Mouse (Mus musculus) kidney, adult 8-10 months (tissue): ENCODE measurements around the gene Hibadh.

ENCODE experiments used
- DNase-seq, 2 experiments: peaks; one replicate each; pipeline ENCODE4 v3.0.0; 2022

Hibadh gene

DNA sequence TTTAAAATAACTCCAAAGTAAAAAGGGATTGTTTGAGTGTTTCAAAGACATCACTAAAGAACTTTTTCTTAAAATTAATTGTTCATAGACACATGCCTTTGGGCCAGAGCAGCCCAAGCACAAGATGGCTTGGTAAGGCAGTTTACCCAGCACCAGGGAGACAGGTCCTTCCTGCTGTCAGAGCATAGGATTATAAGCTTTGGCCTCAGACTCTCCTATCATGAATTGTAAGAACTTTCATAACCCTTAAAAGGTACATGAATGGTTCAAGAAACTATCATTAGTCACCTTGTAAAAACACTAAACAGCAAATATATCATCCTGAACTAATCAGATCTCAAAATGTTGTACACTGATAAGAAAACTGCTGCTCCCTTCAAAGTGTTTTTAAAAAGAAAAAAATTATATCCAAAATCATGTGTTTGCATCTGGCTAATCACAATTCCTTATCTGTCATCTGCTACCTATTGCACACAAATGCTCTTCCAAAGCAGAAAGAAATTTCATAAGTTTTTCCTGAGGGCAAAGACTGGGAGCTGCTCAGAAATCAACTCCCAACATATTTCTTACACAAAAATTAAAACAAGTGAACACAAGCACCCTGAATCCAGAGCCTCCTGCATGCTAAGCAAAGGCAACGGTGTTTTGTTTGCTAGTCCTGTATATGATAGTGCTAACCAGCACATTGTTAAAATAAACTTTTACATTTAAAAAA lies 1.6 kb downstream of the Hibadh start:
- no peak for DNase-seq

DNA sequence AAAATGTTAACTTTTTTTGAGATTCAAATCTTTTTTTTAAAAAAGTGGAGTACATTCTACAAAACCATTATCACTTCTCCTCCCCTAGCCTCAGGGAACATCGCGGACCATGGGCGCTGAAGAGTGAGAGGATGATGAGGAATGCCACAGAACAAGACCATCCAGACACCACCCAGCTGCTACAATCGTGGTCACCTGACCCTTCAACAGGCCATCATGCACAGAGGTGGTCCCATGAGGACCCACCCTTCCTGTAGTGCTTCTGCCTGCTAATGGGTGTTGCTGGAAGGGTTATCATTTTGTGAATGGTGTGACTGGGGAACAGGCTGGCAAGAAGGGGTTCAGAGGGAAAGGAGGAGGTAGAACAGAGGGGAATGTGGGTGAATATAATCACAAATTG lies 2.9 kb downstream of the Hibadh start:
- DNase-seq = no peak

DNA sequence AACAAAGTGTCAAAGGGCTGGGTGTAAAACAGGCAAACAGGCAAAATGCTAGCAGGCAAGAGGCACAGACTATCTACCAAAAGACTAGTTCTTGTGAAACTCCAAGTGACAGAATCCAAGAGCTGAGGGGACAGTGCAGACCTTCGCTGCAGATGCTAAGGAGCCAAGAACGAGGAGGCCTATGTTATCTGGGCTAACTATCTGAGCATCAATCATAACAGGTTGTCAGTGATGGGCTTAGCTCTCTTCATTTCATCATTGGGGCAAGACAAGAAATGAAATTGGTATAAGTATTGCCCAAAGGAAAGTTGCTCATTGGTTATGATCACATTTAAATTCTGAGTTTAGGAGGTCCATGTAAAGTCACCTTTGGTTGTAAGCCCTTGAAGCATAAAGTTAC lies 4.8 kb downstream of the Hibadh start:
- no peak for DNase-seq

DNA sequence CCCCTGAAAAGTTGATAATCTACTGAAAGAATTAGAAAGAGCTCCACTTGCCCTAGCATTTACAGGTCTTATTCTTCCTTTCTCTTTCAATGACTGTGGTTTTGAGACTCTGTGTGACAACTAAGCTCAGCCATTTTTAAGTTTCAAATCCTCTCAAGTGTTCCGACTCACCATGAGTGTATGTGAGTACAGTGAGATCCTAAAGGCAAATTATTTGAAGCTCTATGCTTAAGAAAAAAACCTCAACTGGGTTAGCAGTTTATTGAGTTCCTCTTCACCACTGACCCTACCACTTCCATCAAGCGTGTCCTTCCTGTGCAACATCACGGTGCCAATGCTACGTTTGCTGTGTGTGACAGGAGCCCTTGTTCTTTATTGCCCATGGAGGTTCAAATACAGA lies 9.6 kb downstream of the Hibadh start:
- no peak for DNase-seq

DNA sequence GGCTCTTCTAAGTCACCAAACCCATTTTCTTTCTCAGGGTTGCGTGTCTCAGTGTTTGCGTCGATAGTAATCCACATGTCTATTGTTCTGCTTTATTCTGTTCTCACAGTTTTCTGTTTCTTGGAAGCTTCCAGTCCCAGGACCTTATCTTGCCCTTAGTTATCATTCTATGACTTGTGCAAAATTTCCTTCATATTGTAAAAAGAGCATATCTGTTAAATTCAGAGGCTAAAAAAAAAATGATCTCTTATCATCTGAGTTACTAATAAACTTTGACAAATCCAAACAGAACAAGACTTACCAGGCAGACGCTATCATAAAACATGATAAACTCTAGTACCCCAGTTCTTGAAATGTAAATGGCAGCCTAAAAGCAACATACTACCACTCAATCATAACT lies 11.0 kb downstream of the Hibadh start:
- no peak for DNase-seq

DNA sequence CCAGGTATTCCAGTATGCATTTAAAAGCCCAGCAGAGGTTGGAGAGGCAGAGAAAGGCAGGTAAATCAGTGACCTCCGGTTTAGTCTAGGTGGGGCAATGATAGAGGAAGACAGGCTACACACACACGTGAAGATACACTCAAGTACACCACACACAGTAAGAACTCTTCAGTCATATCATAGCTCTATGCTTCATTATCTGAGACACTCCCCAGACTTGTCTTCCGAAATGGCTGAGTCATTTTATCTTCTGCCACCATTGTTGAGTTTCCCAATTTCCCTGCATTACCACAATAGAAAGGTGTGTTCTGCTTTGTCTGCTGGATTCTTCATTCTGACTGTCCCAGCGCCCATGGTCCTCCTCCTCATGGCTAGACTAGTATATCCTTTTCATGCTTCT lies 13.5 kb downstream of the Hibadh start:
- DNase-seq = no peak

DNA sequence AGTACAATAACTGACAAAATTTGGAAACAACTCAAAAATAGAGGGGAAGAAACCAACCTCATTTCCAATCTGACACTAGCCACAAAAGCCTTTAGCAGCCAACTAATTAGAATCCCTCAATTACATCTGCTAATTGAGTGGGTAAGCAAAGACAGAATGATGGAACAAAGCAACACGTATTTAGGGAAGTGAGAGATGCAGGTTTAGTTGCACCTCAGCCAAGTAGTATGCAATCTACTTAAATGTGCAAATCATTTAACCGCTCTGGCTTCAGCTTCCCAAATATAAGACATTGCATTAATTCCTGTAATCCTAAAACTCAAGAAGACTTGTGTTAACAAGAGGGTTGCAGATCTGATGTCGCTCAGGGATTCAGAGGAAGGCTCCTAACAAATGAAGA lies 16.4 kb downstream of the Hibadh start:
- DNase-seq = no peak

DNA sequence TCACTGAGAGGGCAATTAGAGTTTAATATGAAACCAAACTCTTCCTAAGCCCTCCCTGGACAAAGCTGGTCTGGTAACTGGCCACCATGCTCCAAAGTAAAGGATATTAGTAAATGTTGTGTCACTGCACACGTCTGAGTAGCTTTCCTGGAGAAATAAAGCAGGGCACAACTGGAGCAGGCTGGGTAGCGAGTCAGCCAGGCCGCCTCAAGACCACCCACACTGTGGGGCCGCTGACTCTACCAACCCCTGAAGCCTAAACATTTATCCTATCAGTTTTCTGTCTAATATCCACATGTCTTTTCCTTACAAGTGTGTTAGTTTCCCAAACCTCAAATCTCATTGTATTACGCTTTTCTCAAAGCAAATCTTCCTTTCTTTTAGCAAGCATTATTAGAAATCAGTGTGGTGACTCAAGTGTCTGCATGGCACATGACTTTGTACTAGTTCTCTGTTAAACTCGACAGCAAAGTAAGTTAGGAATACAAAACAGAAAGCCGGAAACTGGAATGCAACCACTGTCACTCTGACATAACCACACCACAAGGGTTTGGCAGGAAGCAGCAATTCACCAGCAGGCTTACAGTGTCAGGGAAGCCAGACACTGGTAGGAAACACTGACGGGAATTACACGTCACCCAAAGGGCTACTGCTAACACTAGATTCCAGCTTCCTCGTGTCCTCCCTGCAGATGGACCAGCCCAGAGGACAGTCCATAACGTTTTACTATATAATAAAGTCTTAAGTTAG lies 18.3 kb downstream of the Hibadh start:
- peak in 1 of 2 experiments; percentile 16 for DNase-seq

DNA sequence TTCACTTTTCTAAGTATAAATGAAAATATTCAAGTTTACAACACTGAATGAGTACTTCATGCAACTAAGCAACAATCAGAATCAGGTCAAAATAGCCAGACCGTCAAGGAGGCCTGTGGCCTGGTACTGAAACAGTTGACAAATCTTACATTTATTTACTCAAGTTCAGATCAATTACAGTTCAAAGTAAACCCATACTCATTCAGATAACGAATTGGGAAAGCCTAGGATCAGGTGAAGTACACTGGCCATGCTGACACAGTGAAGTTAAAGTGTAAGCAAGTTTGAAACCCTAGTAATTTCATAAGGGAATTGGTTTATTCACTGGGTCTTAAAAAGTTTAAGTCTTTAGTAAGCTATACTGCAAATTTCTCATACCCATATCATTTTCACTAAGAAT lies 20.1 kb downstream of the Hibadh start:
- no peak for DNase-seq

DNA sequence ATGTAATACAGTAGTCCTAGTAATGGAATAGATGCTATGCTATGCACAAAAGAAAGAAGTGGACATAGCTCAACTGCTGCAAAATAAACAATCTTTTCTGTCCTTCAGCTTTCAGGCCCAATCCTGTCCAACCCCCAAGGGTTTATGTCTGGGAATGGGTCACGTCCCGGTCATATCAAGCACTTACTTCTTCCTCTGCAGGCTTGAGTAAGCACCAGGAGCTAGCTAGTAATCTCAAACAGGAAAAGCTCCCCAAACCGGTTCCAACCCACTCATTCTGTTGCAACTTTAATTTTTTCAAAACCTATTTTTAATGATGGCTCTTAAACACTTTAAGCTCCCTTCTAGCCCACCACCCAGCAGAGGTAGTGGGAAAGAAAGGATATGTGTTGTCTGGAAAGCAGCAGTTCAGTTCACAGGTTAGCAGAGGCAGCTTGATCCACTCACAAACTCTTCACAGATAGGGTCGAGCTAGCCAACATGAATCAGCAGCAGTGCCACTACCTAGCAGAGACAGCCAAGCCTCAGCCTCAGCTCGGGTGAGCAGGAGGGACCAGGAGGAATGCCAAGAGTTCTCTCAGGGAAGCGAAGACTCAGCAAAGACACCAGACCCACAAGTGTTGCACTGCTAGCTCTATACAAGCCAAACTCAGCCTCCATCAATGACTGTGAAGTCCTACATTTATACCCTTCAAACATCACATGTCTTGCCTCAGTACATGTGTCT lies 30.4 kb downstream of the Hibadh start:
- peak; percentile 29 to 50 for DNase-seq

DNA sequence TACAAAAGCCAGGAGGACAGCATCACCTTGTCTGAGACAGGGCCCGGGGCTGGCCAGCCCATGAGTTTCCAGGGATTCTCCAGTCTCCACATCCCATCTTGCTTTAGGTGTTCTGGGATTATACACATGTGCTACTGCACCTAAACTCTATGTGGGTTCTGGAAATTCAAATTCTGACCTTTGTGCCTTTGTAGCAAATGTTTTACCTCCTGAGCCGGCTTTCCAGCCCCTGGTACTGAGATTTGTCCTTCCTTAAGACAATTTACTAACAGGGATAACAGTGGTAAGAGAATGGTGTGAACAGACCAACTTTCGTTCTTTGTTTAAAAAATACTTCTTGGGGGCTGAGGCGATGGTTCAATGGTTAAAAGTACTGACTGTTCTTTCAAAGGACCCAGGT lies 32.1 kb downstream of the Hibadh start:
- peak; percentile 51 to 64 for DNase-seq

DNA sequence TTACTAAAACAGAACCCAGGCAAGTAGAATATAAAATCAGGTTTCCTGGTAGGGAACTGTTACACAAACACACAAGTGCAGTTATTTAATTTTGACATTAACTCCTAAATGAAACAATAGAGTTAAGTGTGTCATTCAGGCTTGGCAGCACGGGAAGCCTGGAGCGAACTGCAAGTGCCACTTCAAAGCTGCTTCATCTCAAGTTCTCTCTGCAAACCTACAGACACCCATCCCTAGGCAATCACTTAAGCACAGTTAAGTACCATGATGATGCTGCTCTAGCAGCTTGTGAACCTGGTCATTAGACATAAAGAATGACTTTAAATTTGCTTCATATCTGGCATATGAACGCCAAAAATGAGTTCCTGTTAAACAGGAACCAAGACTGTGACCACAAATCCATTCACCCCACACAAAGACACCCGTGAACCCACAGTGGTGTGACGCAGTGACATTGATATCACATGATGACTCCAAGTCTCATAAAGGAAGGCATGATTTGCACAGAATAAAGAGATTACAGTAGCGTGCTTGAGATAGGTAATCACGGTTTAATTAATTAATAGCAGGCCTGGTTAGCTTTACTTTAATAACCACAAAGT lies 33.3 kb downstream of the Hibadh start:
- no peak for DNase-seq

DNA sequence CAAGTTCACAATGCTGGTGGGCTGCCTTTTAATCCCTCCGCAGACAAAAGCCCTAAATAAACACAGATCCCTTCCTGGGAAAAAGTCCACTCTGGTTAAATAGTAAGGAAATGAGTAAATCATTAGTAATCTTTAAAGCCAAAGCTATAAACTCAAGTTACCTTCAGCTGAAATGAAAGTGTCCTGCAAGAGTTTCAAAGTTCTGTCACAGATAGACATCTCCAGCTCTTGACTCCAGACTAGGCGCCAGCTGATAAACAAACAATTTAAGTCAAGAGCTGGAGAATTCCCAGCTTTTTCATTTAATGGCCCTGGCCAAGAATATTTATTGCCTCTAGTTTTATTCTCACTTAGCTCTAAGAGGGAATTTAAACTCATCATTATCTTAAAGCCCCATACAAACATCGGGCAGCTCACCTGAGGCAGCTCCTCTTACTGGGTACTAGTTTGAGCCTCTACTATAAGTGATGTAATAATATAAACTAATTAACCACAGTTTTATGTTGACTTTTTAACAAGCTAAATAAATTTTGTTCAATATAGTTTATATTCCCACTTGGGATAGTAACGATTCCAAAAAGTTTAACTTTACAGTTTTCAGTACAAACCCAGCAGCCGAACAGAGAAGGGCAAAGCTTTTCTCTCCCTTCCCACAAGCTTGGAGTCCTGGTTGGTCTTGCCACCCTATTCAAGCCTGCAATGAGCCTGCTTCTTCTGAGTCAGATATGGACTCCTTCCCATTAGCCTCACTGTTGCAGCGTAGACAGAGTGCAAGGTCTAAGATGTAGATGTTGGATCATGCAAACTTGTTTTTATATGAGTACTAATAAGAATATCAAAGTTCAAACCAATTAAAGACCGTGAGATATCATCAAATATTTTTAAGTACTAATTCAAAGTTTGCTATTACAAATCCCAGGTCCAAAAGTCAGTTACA lies 38.2 kb downstream of the Hibadh start:
- DNase-seq = peak; percentile 21 to 61

DNA sequence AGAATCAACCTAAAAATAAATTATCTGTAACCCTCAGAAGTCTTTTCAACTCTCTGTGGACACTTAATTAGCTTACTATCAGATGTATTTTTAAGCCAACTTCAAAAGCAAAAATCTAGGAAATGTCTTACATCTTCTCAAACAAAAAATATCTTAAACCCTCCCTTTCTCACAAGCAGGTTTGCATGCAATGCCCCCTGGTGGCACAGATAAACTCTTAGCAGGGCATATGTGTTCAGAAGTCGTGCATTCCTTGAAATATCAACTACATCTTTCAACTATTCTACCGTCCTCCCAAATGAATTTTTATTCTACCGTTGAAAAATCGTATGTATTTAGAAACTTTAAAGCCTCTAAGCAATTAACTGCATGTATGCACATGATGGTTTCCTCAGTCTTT lies 39.1 kb downstream of the Hibadh start:
- DNase-seq = peak; percentile 20 to 52

DNA sequence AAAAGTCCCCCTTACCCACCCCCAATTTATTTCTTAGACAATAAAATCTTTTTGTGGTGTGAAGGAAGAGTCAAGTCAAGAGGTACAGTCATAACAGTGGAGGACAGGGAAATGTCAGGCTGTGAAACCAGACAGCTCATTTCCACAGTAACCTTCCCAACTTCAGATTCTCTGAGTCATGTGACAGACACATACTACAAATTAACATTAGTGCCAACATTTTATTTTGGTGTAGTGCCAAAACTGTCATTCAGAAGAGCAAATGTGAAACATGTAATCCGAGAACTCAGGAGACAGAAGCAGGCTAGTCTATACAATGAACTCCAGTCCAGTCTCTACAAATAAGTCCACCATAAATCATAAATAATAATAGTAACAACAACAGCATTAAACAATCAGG lies 45.4 kb downstream of the Hibadh start:
- DNase-seq = no peak

DNA sequence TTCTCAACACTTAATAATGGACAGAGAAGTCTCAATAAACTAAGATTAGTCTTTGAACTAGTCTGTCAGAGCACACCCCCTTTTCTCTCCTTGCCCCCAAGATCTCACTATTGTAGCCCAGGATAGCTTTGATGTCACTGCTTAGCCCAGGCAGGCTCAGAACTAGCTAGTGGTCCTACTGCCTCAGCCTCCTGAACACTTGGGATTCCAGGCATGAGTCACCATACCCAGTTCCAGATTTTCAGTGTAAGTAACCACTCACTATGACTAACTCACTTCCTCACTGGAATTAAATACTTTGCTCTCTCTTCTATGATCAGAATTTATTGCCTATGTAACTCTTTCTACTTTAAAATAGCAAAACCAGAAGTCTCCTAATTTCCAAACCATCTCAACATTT lies 53.6 kb downstream of the Hibadh start:
- DNase-seq = no peak

DNA sequence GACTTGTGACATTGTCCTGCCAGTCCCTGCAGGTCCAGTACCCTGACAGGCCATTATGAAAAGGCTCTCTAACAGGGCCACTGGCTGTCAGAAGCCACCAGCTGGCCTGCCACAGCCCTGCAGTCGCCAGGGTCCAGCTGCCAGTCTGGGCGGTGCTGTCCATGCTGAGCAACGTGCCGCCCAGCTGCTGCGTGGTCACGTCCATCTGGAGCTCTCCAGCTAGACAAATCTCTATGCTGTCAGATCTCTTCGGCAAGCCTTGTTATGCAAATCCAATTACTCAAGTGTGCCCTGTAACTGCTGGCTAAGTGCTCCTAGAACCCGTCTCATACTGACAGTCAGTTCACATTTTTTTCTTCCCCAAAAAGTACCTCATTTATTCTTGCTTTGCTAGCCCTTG lies 55.8 kb downstream of the Hibadh start:
- DNase-seq = no peak

DNA sequence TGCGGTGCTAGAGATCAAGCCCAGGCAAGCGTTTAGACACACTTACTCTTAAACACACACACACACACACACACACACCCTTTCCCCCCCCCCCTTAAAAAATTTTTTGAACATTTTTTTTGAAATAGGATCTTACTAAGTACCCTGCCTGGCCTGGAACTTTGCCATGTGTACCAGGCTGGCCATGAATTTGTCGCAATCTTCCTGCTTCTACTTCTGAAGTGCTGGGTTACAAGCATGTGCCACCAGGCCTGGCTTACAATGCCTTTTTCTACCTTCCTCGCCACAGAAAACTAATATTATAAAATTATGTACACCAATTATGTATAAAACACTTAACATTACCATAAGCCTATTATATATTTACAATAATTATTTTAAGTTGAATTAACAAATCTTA lies 59.1 kb downstream of the Hibadh start:
- no peak for DNase-seq

DNA sequence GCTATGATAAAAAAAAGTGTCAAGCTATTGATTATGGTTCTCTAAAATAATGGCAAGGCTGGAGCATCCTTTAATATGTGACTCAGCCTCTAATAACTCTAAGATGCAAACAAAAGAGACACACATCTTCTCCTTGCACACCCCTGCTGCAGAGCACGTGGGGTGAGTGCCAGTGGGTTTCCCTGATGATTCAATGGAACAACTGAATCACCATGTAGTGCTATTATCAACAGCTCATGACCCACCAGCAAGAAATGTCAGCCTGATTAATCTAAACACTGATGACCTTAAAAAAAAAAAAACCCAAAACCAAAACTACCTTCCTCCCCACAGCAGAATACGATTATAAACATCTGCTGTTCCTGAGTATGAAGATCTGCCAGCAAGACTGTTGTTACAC lies 61.9 kb downstream of the Hibadh start:
- no peak for DNase-seq

DNA sequence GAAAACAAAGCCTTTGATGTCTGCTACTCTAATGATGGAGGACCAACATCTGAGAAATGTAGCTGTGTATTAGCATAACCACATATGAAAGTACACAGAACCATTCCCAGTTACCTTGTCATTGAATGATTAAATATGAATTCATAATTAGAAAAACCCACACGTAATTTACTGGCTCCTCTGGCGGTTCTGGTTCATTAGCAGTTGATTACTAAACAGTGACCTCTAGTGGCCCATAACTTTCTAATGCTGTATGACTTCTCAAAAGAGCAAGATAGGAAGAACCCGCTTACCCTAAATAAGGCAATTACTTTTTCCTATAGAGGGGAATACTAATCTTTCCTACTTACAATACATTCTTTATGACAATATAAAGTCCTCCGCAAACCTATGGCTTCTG lies 62.9 kb downstream of the Hibadh start:
- DNase-seq = peak in 1 of 2 experiments; percentile 28

DNA sequence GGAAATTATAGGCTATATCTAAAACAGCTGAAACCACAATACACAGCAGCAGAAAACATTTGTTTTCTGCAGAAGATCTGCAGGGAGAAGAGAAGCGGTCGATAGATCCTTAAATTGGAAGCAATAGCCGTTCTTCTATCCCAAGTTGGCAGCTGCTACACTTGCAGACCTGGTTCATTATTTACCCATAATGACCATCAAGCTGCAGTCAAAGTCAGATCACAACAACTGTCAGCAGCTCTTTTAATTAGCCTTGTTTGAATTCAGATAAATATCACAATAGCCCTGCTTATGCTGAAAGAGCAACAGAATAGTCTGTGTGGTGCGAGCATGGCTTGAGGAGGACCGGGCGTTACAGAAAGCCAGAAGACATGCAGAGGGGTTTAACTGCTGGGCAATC lies 71.5 kb downstream of the Hibadh start:
- DNase-seq = no peak
